ENCODE assay signal across 11 mouse cellular contexts in the genomic region with DNA sequence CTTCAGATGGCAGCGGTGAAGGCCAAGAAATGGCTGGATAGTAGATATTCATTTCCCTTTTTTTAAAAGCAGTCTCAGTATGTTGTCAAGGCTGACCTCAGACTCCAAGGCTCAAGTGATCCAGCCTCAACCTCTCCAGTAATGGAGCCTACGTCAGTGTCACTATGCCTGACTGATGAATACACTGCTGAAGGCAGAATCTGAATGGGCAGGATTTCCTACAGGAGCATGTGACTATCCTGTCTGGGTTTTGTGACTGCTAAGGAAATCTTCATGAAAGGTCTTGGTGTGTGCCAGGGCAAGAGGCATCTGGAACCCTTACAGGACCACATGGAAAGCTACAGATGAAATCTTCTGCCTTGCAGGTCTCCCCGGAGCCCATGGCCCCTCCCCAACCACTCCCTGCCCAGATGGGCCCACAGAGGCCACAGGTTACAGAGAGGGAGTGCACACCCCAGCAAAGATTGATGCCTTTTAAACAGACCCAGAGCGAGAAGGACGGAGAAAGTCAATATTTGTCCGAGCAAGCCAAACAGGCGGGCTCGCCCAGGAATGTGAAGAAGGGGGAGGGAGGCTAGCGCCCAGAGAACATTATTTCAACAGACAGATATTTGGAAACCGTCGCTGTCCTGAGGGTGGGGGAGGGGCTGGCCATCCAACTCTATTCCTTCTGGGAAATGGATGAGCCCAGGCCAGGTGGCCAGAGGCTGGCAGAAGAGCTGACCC. TPM values are rescaled to one million over a fixed set of nuclear protein-coding genes. Genes with fewer than 3 reads are reported as not detected.
A peak's percentile ranks its signal among the peaks of the same experiment; 100 is the strongest.
DNase-seq lines count a peak whose midpoint lies in the region; ATAC-seq lines count a peak whose summit lies in the region.
"Had no signal": no experiment of that assay in that cellular context is flagged by ENCODE, and none has a peak within 500 bp of the region (broad histone marks: within the 10 kb centered on the region; RNA-seq: fewer than 3 reads in every experiment).

No protein-coding gene starts in this region.

- no peaks in the 10 kb centered on the region for H3K27me3 ChIP-seq in intestine, embryonic 15.5 days (replicated peaks)
- peaks cover 9% of the 10 kb centered on the region for H3K27me3 ChIP-seq in liver, embryonic 11.5 days (replicated peaks; ENCODE audit: control insufficient read depth, insufficient read depth, low read length)
- no peaks in the 10 kb centered on the region for H3K27me3 ChIP-seq in hindbrain, embryonic 12.5 days

- no peaks in the 10 kb centered on the region for H3K36me3 ChIP-seq in intestine, embryonic 15.5 days
- no peaks in the 10 kb centered on the region for H3K36me3 ChIP-seq in liver, embryonic 11.5 days (ENCODE audit: control insufficient read depth, insufficient read depth, low read length)
- no peaks in the 10 kb centered on the region for H3K36me3 ChIP-seq in hindbrain, embryonic 12.5 days

- 16% methylated on average over 11 of the region's 11 CpGs for WGBS in intestine, embryonic 15.5 days
- WGBS in liver, embryonic 11.5 days: 47% methylated on average over 11 of the region's 11 CpGs
- WGBS in hindbrain, embryonic 12.5 days: 46% methylated on average over 11 of the region's 11 CpGs

- no peak overlapping the region for H3K4me3 ChIP-seq in intestine, embryonic 15.5 days (replicated peaks)
- no peak overlapping the region for H3K4me3 ChIP-seq in liver, embryonic 11.5 days (ENCODE audit: low read depth, low read length)
- H3K4me3 ChIP-seq in hindbrain, embryonic 12.5 days: no peak overlapping the region

- no peak overlapping the region for H3K9ac ChIP-seq in intestine, embryonic 15.5 days
- H3K9ac ChIP-seq in liver, embryonic 11.5 days (ENCODE audit: low read depth, low read length): no peak overlapping the region
- H3K9ac ChIP-seq in hindbrain, embryonic 12.5 days: no peak overlapping the region

- H3K4me2 ChIP-seq in intestine, embryonic 15.5 days (replicated peaks): peak overlapping the region; percentile 24; the same call in 1 of the 2 replicates
- no peak overlapping the region for H3K4me2 ChIP-seq in liver, embryonic 11.5 days
- H3K4me2 ChIP-seq in hindbrain, embryonic 12.5 days (replicated peaks): no peak overlapping the region

- DNase-seq in cerebellum, postnatal 10 days: peak; percentile 36 to 40
- no peak for DNase-seq in cerebellum, adult 9-11 months
- DNase-seq in liver, embryonic 11.5 days (ENCODE audit: low spot score): no peak
- DNase-seq in lung, postnatal 4 days: peak; percentile 42 to 58
- no peak for DNase-seq in layer of hippocampus, postnatal 25 days (ENCODE audit: extremely low spot score in 1 of 2, low spot score in 1 of 2)
- DNase-seq in spleen, adult 18-20 months: no peak
- DNase-seq: B cell, adult 2 months had no signal

- peak; percentile 89 for ATAC-seq in intestine, embryonic 15.5 days
- ATAC-seq in liver, embryonic 11.5 days (replicated peaks; ENCODE audit: low FRiP score): peak; percentile 66
- no peak for ATAC-seq in hindbrain, embryonic 12.5 days (ENCODE audit: low FRiP score)

- H3K27ac ChIP-seq in intestine, embryonic 15.5 days: no peak overlapping the region
- H3K27ac ChIP-seq in liver, embryonic 11.5 days (ENCODE audit: low read depth, low read length): no peak overlapping the region
- H3K27ac ChIP-seq in hindbrain, embryonic 12.5 days: no peak overlapping the region
- H3K27ac ChIP-seq: macrophage had no signal

- H3K9me3 ChIP-seq in intestine, embryonic 15.5 days: no peaks in the 10 kb centered on the region
- no peaks in the 10 kb centered on the region for H3K9me3 ChIP-seq in liver, embryonic 11.5 days (ENCODE audit: control insufficient read depth, low read length)
- H3K9me3 ChIP-seq in hindbrain, embryonic 12.5 days (replicated peaks): no peaks in the 10 kb centered on the region

- H3K4me1 ChIP-seq in intestine, embryonic 15.5 days (replicated peaks): peaks cover 12% of the 10 kb centered on the region
- H3K4me1 ChIP-seq in liver, embryonic 11.5 days (replicated peaks; ENCODE audit: control insufficient read depth, insufficient read depth, low read length): no peaks in the 10 kb centered on the region; the same call in 1 of the 2 replicates
- H3K4me1 ChIP-seq in hindbrain, embryonic 12.5 days: peaks cover 3% of the 10 kb centered on the region; the same call in 1 of the 2 replicates

RNA-seq across cellular contexts. Expression of a gene that starts 38.7 kb away (rescaled TPM):
- polyA plus RNA-seq in intestine, embryonic 15.5 days (2015; fragmentation: Nextera tagmentation; extraction: Ambion mirVana): 0.64 and 0.88 TPM in 2 replicates
- polyA plus RNA-seq in liver, embryonic 11.5 days (2014; fragmentation: Nextera tagmentation; extraction: Ambion mirVana): 0.05 TPM in 1 of 2 replicates, not detected in the other
- total RNA-seq in layer of hippocampus, postnatal 25 days (2021): under 1 TPM; 0.17 to 0.35 TPM
- 2.2 and 2.8 TPM in 2 replicates for polyA plus RNA-seq in hindbrain, embryonic 12.5 days (2016; fragmentation: Nextera tagmentation; extraction: Ambion mirVana)

RNA-seq across cellular contexts. Expression of a gene that starts 48.4 kb away (rescaled TPM):
- not detected in 2 replicates for polyA plus RNA-seq in intestine, embryonic 15.5 days (2015; fragmentation: Nextera tagmentation; extraction: Ambion mirVana)
- polyA plus RNA-seq in liver, embryonic 11.5 days (2014; fragmentation: Nextera tagmentation; extraction: Ambion mirVana): not detected in 2 replicates
- total RNA-seq in layer of hippocampus, postnatal 25 days (2021): not detected
- not detected in 2 replicates for polyA plus RNA-seq in hindbrain, embryonic 12.5 days (2016; fragmentation: Nextera tagmentation; extraction: Ambion mirVana)
- polyA plus RNA-seq: gonadal fat pad, adult 2 months; macrophage had no signal

RNA-seq across cellular contexts. Expression of a gene that starts 55.9 kb away (rescaled TPM):
- not detected in 2 replicates for polyA plus RNA-seq in intestine, embryonic 15.5 days (2015; fragmentation: Nextera tagmentation; extraction: Ambion mirVana)
- not detected in 2 replicates for polyA plus RNA-seq in liver, embryonic 11.5 days (2014; fragmentation: Nextera tagmentation; extraction: Ambion mirVana)
- not detected for total RNA-seq in layer of hippocampus, postnatal 25 days (2021)
- not detected in 2 replicates for polyA plus RNA-seq in hindbrain, embryonic 12.5 days (2016; fragmentation: Nextera tagmentation; extraction: Ambion mirVana)
- polyA plus RNA-seq: gonadal fat pad, adult 2 months; macrophage had no signal

Comparison
In these comparisons a context has a peak if more than half of its experiments do, and no peak if none do; other contexts are left out.
1. DNase-seq: peak in cerebellum, postnatal 10 days (2 of 2) and lung, postnatal 4 days (2 of 2); none in cerebellum, adult 9-11 months (single experiment), liver, embryonic 11.5 days (single experiment), layer of hippocampus, postnatal 25 days (0 of 2) and spleen, adult 18-20 months (0 of 2).